Mouse (Mus musculus): Measurements from ENCODE around the gene C1qtnf4.

DNA sequence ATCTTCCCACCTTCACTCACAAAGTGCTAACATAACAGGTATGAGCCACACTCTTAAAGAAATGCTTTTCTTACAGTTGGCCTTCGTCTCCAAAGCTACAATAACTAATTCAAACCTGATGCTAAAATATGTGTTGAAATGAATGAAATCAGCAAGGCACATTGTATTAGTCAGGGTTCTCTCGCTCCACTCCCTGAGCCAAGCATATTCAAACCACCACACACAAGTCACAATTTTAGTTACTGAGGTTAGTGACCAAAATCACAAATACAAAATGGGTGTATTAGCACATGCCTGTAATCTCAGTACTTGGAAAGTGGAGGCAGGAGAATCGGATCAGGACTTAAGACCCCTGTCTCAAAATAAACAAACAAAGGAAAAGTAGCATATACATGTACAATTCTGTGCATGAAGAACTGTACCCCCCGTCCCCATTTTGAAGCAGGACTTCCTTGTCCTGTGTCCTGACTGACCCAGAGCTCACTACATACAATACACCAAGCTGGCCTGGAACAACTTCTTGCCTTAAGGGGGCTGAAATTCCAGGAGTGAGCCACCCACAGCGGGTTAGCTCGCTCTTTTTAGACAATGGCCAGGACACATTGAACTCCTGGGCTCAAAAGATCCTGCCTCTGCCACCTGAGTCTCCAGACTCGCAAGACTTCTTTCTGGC is 31.0 kb downstream of the C1qtnf4 start:
- no peak for TF ChIP-seq GATA1 (IDR thresholded peaks at IDR 0.05; ENCODE audit: low read length)
- no peak for TF ChIP-seq TAL1 (IDR thresholded peaks at IDR 0.05; ENCODE audit: low read length)

Measured in erythroblast, embryonic 14.5 days (primary cell).